Mouse (Mus musculus): ENCODE measurements around the gene Agtpbp1. TPM values are rescaled to one million over a fixed set of nuclear protein-coding genes. Genes with fewer than 3 reads are reported as not detected.
"Not testable (repeated sequence)": the region's sequence is repeated elsewhere in the genome, so short reads cannot be mapped to it uniquely, and the experiment has no call there.

Agtpbp1 gene
- polyA plus RNA-seq, 1 experiment from 2014 or later: 12.2 TPM

GRCm38 (mm10) chr13:59498191-59498590 lies 86.8 kb downstream of the Agtpbp1 start:
- no peak overlapping the region for H3K4me2 ChIP-seq

DNA sequence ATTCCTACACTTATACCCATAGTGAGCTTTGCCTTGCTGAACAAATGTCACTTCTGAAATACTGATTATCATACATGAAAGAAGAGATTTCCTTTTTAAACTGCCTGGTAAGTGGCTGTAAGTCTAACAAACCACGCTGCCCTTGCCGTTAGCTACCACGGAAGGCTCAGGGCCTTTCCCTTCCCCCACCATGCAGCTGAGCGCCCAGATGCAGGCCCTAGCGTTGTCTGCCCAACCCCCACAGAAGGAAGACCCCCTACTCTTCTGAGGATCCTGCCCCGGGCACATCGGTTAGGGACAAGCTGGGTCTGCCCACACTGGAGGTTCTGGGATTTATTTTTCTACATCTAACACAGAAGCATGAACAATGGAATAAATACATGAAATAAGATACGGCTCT lies 89.2 kb downstream of the Agtpbp1 start:
- 27% methylated on average over 8 of the region's 8 CpGs for WGBS
- Histone ChIP-seq H3K27ac (no peak overlapping the region), H3K9me3 (no peaks in the 10 kb centered on the region), H3K4me1 (no peaks in the 10 kb centered on the region), H3K9ac (no peak overlapping the region), H3K27me3 (no peaks in the 10 kb centered on the region), H3K4me3 (no peak overlapping the region), H3K4me2 (no peak overlapping the region), H3K36me3 (peaks cover 23% of the 10 kb centered on the region)
- no peak for ATAC-seq (ENCODE audit: insufficient number of reproducible peaks, low FRiP score, low TSS enrichment, low read depth)

More at GRCm38 (mm10) chr13:59498191-59498590, 86.8 kb downstream of the Agtpbp1 start:
- ATAC-seq (ENCODE audit: insufficient number of reproducible peaks, low FRiP score, low TSS enrichment, low read depth): no peak
- H3K9ac ChIP-seq: no peak overlapping the region
- H3K9me3 ChIP-seq: no peaks in the 10 kb centered on the region
- H3K4me1 ChIP-seq: no peaks in the 10 kb centered on the region
- H3K4me3 ChIP-seq: no peak overlapping the region
- peaks cover 23% of the 10 kb centered on the region for H3K36me3 ChIP-seq
- H3K27ac ChIP-seq: no peak overlapping the region
- WGBS: 79% methylated on average over 5 of the region's 5 CpGs
- no peaks in the 10 kb centered on the region for H3K27me3 ChIP-seq

- Histone ChIP-seq H3K27ac (no peak overlapping the region), H3K9me3 (no peaks in the 10 kb centered on the region), H3K4me3 (no peak overlapping the region), H3K27me3 (no peaks in the 10 kb centered on the region), H3K4me1 (no peaks in the 10 kb centered on the region), H3K9ac (no peak overlapping the region), H3K4me2 (no peak overlapping the region), H3K36me3 (peaks cover 16% of the 10 kb centered on the region)
- WGBS: 85% methylated on average over 5 of the region's 5 CpGs
- no peak for ATAC-seq (ENCODE audit: insufficient number of reproducible peaks, low FRiP score, low TSS enrichment, low read depth)
These were observed 90.3 kb downstream of the Agtpbp1 start for GRCm38 (mm10) chr13:59494619-59495262.

GRCm38 (mm10) chr13:59490726-59491125 lies 94.3 kb downstream of the Agtpbp1 start:
- no peak overlapping the region for H3K4me3 ChIP-seq
- peaks cover 9% of the 10 kb centered on the region for H3K36me3 ChIP-seq
- H3K4me2 ChIP-seq: no peak overlapping the region
- H3K4me1 ChIP-seq: no peaks in the 10 kb centered on the region
- no peaks in the 10 kb centered on the region for H3K27me3 ChIP-seq
- 59% methylated on average over 4 of the region's 4 CpGs for WGBS
- ATAC-seq (ENCODE audit: insufficient number of reproducible peaks, low FRiP score, low TSS enrichment, low read depth): no peak
- no peak overlapping the region for H3K27ac ChIP-seq
- no peaks in the 10 kb centered on the region for H3K9me3 ChIP-seq
- H3K9ac ChIP-seq: no peak overlapping the region

DNA sequence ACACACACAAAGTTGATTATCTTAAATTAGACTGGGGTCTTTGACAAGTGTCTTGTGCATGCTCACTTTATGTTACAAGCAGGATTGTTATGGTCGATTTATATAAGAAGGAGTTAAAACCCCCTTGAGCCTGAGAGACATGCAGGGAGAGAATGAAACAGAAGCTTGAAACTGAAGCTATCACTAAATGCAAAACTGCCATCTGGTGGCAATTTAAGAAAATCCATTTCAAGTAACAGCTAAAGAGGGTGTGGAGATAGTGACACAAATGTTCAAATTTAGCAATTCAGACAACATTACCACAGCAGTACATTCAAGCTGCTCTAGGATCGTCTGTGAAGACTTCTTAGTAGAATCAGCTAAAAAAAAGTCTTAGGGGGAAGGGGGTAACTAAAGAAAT lies 95.9 kb downstream of the Agtpbp1 start:
- Histone ChIP-seq H3K4me2 (no peak overlapping the region), H3K9me3 (no peaks in the 10 kb centered on the region), H3K27ac (no peak overlapping the region), H3K36me3 (peaks cover 2% of the 10 kb centered on the region; the same call in 1 of the 2 replicates), H3K27me3 (no peaks in the 10 kb centered on the region), H3K4me3 (no peak overlapping the region), H3K4me1 (no peaks in the 10 kb centered on the region), H3K9ac (no peak overlapping the region)
- no peak for ATAC-seq (ENCODE audit: insufficient number of reproducible peaks, low FRiP score, low TSS enrichment, low read depth)
- 28% methylated on average over 2 of the region's 2 CpGs for WGBS

DNA sequence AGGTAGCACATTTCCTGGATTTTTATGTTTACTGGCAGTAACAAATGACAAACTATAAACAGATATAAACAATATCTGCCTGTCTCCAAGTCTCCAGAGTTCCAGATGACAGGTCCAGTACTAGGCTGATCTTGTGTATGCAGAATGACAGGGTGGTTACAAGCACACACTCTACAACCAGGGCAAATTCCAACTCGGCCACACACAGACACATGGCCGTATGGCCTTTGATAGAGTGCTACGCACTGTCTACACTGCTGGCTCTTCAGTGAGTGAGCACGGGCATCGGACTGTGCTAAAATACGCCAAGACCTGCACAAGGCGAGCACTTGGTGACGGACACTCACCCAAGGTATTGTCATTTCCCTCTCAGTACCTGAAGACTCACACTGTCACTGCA lies 97.7 kb downstream of the Agtpbp1 start:
- no peak for ATAC-seq (ENCODE audit: insufficient number of reproducible peaks, low FRiP score, low TSS enrichment, low read depth)
- H3K4me1 ChIP-seq: no peaks in the 10 kb centered on the region
- H3K27me3 ChIP-seq: no peaks in the 10 kb centered on the region
- H3K4me3 ChIP-seq: no peak overlapping the region
- H3K9me3 ChIP-seq: no peaks in the 10 kb centered on the region
- 93% methylated on average over 8 of the region's 8 CpGs for WGBS
- no peak overlapping the region for H3K9ac ChIP-seq
- 0 out of 2 replicates have a peak, but pooled peaks cover 2% of the 10 kb centered on the region for H3K36me3 ChIP-seq
- no peak overlapping the region for H3K27ac ChIP-seq
- H3K4me2 ChIP-seq: no peak overlapping the region

GRCm38 (mm10) chr13:59486243-59486642 lies 98.8 kb downstream of the Agtpbp1 start:
- 87% methylated on average over 5 of the region's 5 CpGs for WGBS
- 0 out of 2 replicates have a peak, but pooled peaks cover 2% of the 10 kb centered on the region for H3K36me3 ChIP-seq
- H3K9me3 ChIP-seq: no peaks in the 10 kb centered on the region
- no peak overlapping the region for H3K9ac ChIP-seq
- no peak for ATAC-seq (ENCODE audit: insufficient number of reproducible peaks, low FRiP score, low TSS enrichment, low read depth)
- H3K4me2 ChIP-seq: no peak overlapping the region
- H3K27ac ChIP-seq: no peak overlapping the region
- H3K4me3 ChIP-seq: no peak overlapping the region
- no peaks in the 10 kb centered on the region for H3K27me3 ChIP-seq
- H3K4me1 ChIP-seq: no peaks in the 10 kb centered on the region

DNA sequence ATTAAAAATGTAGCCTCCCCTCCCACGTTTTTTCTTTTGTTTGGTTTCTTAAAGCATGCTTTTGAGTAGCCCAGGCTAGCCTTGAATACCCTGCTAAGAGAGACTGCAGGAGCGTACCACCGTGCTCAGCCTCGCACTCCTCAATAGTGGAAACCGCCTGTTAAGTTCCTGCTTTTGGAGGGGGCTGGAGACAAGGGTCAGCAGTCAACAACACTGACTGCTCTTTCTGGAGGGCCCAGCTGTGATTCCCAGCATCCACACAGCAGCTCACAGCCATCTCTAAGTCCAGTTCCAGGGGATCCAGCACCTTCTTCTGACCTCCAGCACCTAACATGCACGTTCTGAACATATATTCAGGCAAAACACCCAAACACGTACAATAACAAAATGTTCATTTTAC lies 99.6 kb downstream of the Agtpbp1 start:
- Histone ChIP-seq H3K27ac (no peak overlapping the region), H3K4me3 (no peak overlapping the region), H3K4me1 (no peaks in the 10 kb centered on the region), H3K9ac (no peak overlapping the region), H3K36me3 (0 out of 2 replicates have a peak, but pooled peaks cover 2% of the 10 kb centered on the region), H3K4me2 (no peak overlapping the region), H3K27me3 (no peaks in the 10 kb centered on the region), H3K9me3 (no peaks in the 10 kb centered on the region)
- no peak for ATAC-seq (ENCODE audit: insufficient number of reproducible peaks, low FRiP score, low TSS enrichment, low read depth)
- 87% methylated on average over 7 of the region's 7 CpGs for WGBS

GRCm38 (mm10) chr13:59481484-59481855 lies 103.6 kb downstream of the Agtpbp1 start:
- WGBS: 87% methylated on average over 4 of the region's 4 CpGs
- no peaks in the 10 kb centered on the region for H3K4me1 ChIP-seq
- ATAC-seq (ENCODE audit: insufficient number of reproducible peaks, low FRiP score, low TSS enrichment, low read depth): no peak
- H3K36me3 ChIP-seq: peaks cover 10% of the 10 kb centered on the region; the same call in 1 of the 2 replicates
- H3K9ac ChIP-seq: no peak overlapping the region
- H3K9me3 ChIP-seq: no peaks in the 10 kb centered on the region
- no peak overlapping the region for H3K4me2 ChIP-seq
- no peak overlapping the region for H3K4me3 ChIP-seq
- H3K27ac ChIP-seq: no peak overlapping the region
- no peaks in the 10 kb centered on the region for H3K27me3 ChIP-seq

- 90% methylated on average over 13 of the region's 13 CpGs for WGBS
These were observed 104.2 kb downstream of the Agtpbp1 start for GRCm38 (mm10) chr13:59480599-59481483.

DNA sequence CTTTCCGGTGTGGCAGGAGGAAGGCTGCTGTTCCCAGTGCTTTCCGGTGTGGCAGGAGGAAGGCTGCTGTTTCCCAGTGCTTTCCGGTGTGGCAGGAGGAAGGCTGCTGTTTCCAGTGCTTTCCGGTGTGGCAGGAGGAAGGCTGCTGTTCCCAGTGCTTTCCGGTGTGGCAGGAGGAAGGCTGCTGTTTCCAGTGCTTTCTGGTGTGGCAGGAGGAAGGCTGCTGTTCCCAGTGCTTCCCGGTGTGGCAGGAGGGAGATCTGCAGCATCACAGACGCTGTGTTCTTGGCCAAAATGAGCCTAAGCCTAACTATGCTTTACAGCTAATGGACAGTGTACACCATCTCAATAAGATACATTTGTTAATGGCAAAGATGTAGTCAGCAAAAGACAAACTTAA lies 107.1 kb downstream of the Agtpbp1 start:
- H3K4me3 ChIP-seq; H3K27me3 ChIP-seq; H3K9ac ChIP-seq; H3K4me2 ChIP-seq; H3K27ac ChIP-seq; ATAC-seq (ENCODE audit: insufficient number of reproducible peaks, low FRiP score, low TSS enrichment, low read depth); H3K4me1 ChIP-seq; H3K9me3 ChIP-seq: not testable (repeated sequence)
- peaks cover 10% of the 10 kb centered on the region; the same call in 1 of the 2 replicates for H3K36me3 ChIP-seq
- 75% methylated on average over 7 of the region's 7 CpGs for WGBS

More at GRCm38 (mm10) chr13:59480599-59481483, 104.2 kb downstream of the Agtpbp1 start:
- Histone ChIP-seq H3K36me3 (peaks cover 12% of the 10 kb centered on the region; the same call in 1 of the 2 replicates), H3K4me2 (no peak overlapping the region), H3K9ac (no peak overlapping the region), H3K27ac (no peak overlapping the region), H3K4me1 (no peaks in the 10 kb centered on the region), H3K27me3 (no peaks in the 10 kb centered on the region), H3K9me3 (no peaks in the 10 kb centered on the region), H3K4me3 (no peak overlapping the region)
- no peak for ATAC-seq (ENCODE audit: insufficient number of reproducible peaks, low FRiP score, low TSS enrichment, low read depth)

DNA sequence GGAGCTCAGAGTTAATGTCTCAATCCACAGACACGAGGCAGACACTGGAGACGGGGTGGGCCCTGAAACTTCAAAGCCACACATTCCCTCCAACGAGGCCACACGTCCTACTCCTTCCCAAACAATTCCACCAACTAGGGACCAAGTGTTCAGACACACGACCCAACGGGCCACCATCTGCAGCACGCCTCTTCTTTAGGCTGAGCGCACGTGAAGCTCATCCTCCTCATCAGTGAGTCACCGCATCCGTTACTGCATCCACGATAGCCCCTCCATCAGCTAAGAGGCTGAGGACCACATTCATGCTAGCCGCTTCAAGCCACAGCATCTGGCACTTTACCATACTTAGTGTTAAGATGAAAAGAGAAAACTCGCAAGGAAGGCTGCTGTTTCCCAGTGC lies 107.6 kb downstream of the Agtpbp1 start:
- H3K4me3 ChIP-seq: no peak overlapping the region
- H3K4me1 ChIP-seq: no peaks in the 10 kb centered on the region
- no peak overlapping the region for H3K9ac ChIP-seq
- 77% methylated on average over 14 of the region's 14 CpGs for WGBS
- ATAC-seq (ENCODE audit: insufficient number of reproducible peaks, low FRiP score, low TSS enrichment, low read depth): no peak
- no peak overlapping the region for H3K27ac ChIP-seq
- peaks cover 10% of the 10 kb centered on the region; the same call in 1 of the 2 replicates for H3K36me3 ChIP-seq
- no peaks in the 10 kb centered on the region for H3K27me3 ChIP-seq
- no peaks in the 10 kb centered on the region for H3K9me3 ChIP-seq
- H3K4me2 ChIP-seq: no peak overlapping the region

All from limb, embryonic 15.5 days (tissue).